Mouse (Mus musculus) neural tube, embryonic 15.5 days (tissue): Measurements from ENCODE around the gene E2f1. TPM values are rescaled to one million over a fixed set of nuclear protein-coding genes. Genes with fewer than 3 reads are reported as not detected.
A peak's percentile ranks its signal among the peaks of the same experiment; 100 is the strongest.

Experiments used
- ATAC-seq: fragments of 200-750 bp; cut with Nextera tagmentation; 2 replicates; pipeline ENCODE4 v1.8.0; 2017; ENCODE audit warnings: mild to moderate bottlenecking, moderate TSS enrichment, moderate library complexity; ENCODE audit not compliant: low FRiP score
- H3K27ac ChIP-seq: fragments of 300-500 bp; sonication (generic); replicated peaks from 2 replicates; pipeline ENCODE4 v1.5.1; 2015; ENCODE audit warnings: mild to moderate bottlenecking, inconsistent platforms
- H3K27me3 ChIP-seq: fragments of 300-500 bp; sonication (generic); replicated peaks from 2 replicates; pipeline ENCODE4 v1.6.1; 2015; ENCODE audit warnings: inconsistent platforms
- H3K36me3 ChIP-seq: fragments of 300-500 bp; sonication (generic); 2 replicates; pipeline ENCODE4 v1.6.1; 2015; ENCODE audit warnings: inconsistent platforms
- H3K4me1 ChIP-seq: fragments of 300-500 bp; sonication (generic); 2 replicates; pipeline ENCODE4 v1.6.1; 2015; ENCODE audit warnings: inconsistent platforms
- H3K4me2 ChIP-seq: fragments of 300-500 bp; sonication (generic); 2 replicates; pipeline ENCODE4 v1.6.1; 2015; ENCODE audit warnings: inconsistent platforms, mild to moderate bottlenecking, moderate library complexity
- H3K4me3 ChIP-seq: fragments of 300-500 bp; sonication (generic); replicated peaks from 2 replicates; pipeline ENCODE4 v1.5.1; 2015; ENCODE audit warnings: mild to moderate bottlenecking, inconsistent platforms
- H3K9ac ChIP-seq: fragments of 300-500 bp; sonication (generic); replicated peaks from 2 replicates; pipeline ENCODE4 v1.6.1; 2015; ENCODE audit warnings: mild to moderate bottlenecking, inconsistent platforms
- H3K9me3 ChIP-seq: fragments of 300-500 bp; sonication (generic); replicated peaks from 2 replicates; pipeline ENCODE4 v1.6.1; 2016; ENCODE audit warnings: inconsistent platforms
- WGBS: fragments of 180-500 bp; shearing (Covaris S2); methylation state at CpG from one replicate; pipeline ENCODE4 v1.1.7; 2015; ENCODE audit warnings: mixed read lengths; 5-methylcytosine and 5-hydroxymethylcytosine counted together
- polyA plus RNA-seq: library from polyadenylated mRNA; unstranded; fragments of >200 nt; fragmentation: Nextera tagmentation; extraction: Ambion mirVana; gene quantifications from 2 replicates; pipeline ENCODE4 v1.2.1, GENCODE M21; 2015

The E2f1 gene
- polyA plus RNA-seq, 1 experiment from 2014 or later = 3.4 TPM

- 75% methylated on average over 3 of the region's 3 CpGs for WGBS
- H3K4me3 ChIP-seq = no peak overlapping the region
- H3K36me3 ChIP-seq = no peaks in the 10 kb centered on the region
- no peak overlapping the region for H3K27ac ChIP-seq
- no peak for ATAC-seq
- H3K4me1 ChIP-seq = peaks cover 16% of the 10 kb centered on the region
- H3K9me3 ChIP-seq = no peaks in the 10 kb centered on the region
- no peak overlapping the region for H3K4me2 ChIP-seq
- H3K9ac ChIP-seq = no peak overlapping the region
- H3K27me3 ChIP-seq = no peaks in the 10 kb centered on the region
Observed at GRCm38 (mm10) chr2:154601324-154601723, 31.6 kb upstream of the E2f1 start.

- Histone ChIP-seq H3K36me3 (no peaks in the 10 kb centered on the region), H3K4me1 (peaks cover 16% of the 10 kb centered on the region), H3K4me3 (no peak overlapping the region), H3K9me3 (no peaks in the 10 kb centered on the region), H3K27ac (no peak overlapping the region), H3K9ac (no peak overlapping the region), H3K27me3 (no peaks in the 10 kb centered on the region), H3K4me2 (no peak overlapping the region)
- ATAC-seq = no peak
- 69% methylated on average over 6 of the region's 6 CpGs for WGBS
Observed at GRCm38 (mm10) chr2:154600586-154600985, 30.9 kb upstream of the E2f1 start.

- H3K27me3 ChIP-seq = no peaks in the 10 kb centered on the region
- no peak for ATAC-seq
- no peaks in the 10 kb centered on the region for H3K9me3 ChIP-seq
- H3K4me3 ChIP-seq = no peak overlapping the region
- no peaks in the 10 kb centered on the region for H3K4me1 ChIP-seq
- no peak overlapping the region for H3K4me2 ChIP-seq
- 84% methylated on average over 3 of the region's 3 CpGs for WGBS
- H3K9ac ChIP-seq = no peak overlapping the region
- H3K36me3 ChIP-seq = peaks cover 5% of the 10 kb centered on the region; the same call in 1 of the 2 replicates
- no peak overlapping the region for H3K27ac ChIP-seq
Observed at GRCm38 (mm10) chr2:154597399-154597798, 27.7 kb upstream of the E2f1 start.

GRCm38 (mm10) chr2:154595775-154596174, 26.1 kb upstream of the E2f1 start:
- ATAC-seq = no peak
- Histone ChIP-seq H3K9me3 (no peaks in the 10 kb centered on the region), H3K27me3 (no peaks in the 10 kb centered on the region), H3K36me3 (peaks cover 5% of the 10 kb centered on the region; the same call in 1 of the 2 replicates), H3K4me3 (no peak overlapping the region), H3K27ac (no peak overlapping the region), H3K4me2 (no peak overlapping the region), H3K9ac (no peak overlapping the region), H3K4me1 (no peaks in the 10 kb centered on the region)
- WGBS = 80% methylated on average over 5 of the region's 5 CpGs

- no peaks in the 10 kb centered on the region for H3K4me1 ChIP-seq
- 69% methylated on average over 3 of the region's 3 CpGs for WGBS
- ATAC-seq = no peak
- no peak overlapping the region for H3K9ac ChIP-seq
- no peaks in the 10 kb centered on the region for H3K27me3 ChIP-seq
- H3K36me3 ChIP-seq = peaks cover 5% of the 10 kb centered on the region; the same call in 1 of the 2 replicates
- H3K27ac ChIP-seq = no peak overlapping the region
- no peak overlapping the region for H3K4me2 ChIP-seq
- H3K4me3 ChIP-seq = no peak overlapping the region
- no peaks in the 10 kb centered on the region for H3K9me3 ChIP-seq
Observed at GRCm38 (mm10) chr2:154593025-154593424, 23.3 kb upstream of the E2f1 start.

GRCm38 (mm10) chr2:154591239-154591638, 21.5 kb upstream of the E2f1 start:
- H3K4me2 ChIP-seq = no peak overlapping the region
- WGBS = 88% methylated on average over 3 of the region's 3 CpGs
- H3K36me3 ChIP-seq = peaks cover 12% of the 10 kb centered on the region
- ATAC-seq = no peak
- H3K27ac ChIP-seq = no peak overlapping the region
- no peaks in the 10 kb centered on the region for H3K9me3 ChIP-seq
- no peak overlapping the region for H3K4me3 ChIP-seq
- no peak overlapping the region for H3K9ac ChIP-seq
- H3K27me3 ChIP-seq = no peaks in the 10 kb centered on the region
- no peaks in the 10 kb centered on the region for H3K4me1 ChIP-seq

- H3K36me3 ChIP-seq = peaks cover 12% of the 10 kb centered on the region
- H3K4me1 ChIP-seq = peaks cover 15% of the 10 kb centered on the region
- no peaks in the 10 kb centered on the region for H3K9me3 ChIP-seq
- 84% methylated on average over 4 of the region's 4 CpGs for WGBS
- no peak overlapping the region for H3K27ac ChIP-seq
- H3K9ac ChIP-seq = no peak overlapping the region
- H3K4me2 ChIP-seq = no peak overlapping the region
- no peak overlapping the region for H3K4me3 ChIP-seq
- no peaks in the 10 kb centered on the region for H3K27me3 ChIP-seq
- ATAC-seq = no peak
Observed at GRCm38 (mm10) chr2:154589051-154589450, 19.4 kb upstream of the E2f1 start.

- H3K9me3 ChIP-seq = no peaks in the 10 kb centered on the region
Observed at GRCm38 (mm10) chr2:154586405-154586804, 16.7 kb upstream of the E2f1 start.

GRCm38 (mm10) chr2:154584931-154585601, 15.4 kb upstream of the E2f1 start:
- H3K27me3 ChIP-seq = no peaks in the 10 kb centered on the region
- no peaks in the 10 kb centered on the region for H3K9me3 ChIP-seq
- H3K4me1 ChIP-seq = peaks cover 18% of the 10 kb centered on the region
- no peak overlapping the region for H3K27ac ChIP-seq
- H3K4me2 ChIP-seq = no peak overlapping the region
- 49% methylated on average over 17 of the region's 17 CpGs for WGBS
- ATAC-seq = no peak
- peaks cover 7% of the 10 kb centered on the region; the same call in 1 of the 2 replicates for H3K36me3 ChIP-seq
- H3K4me3 ChIP-seq = no peak overlapping the region
- no peak overlapping the region for H3K9ac ChIP-seq

More at GRCm38 (mm10) chr2:154586405-154586804, 16.7 kb upstream of the E2f1 start:
- no peak overlapping the region for H3K9ac ChIP-seq
- no peak for ATAC-seq
- H3K4me3 ChIP-seq = no peak overlapping the region
- H3K4me2 ChIP-seq = no peak overlapping the region
- peaks cover 18% of the 10 kb centered on the region for H3K4me1 ChIP-seq
- no peaks in the 10 kb centered on the region for H3K27me3 ChIP-seq
- 76% methylated on average over 5 of the region's 5 CpGs for WGBS
- H3K36me3 ChIP-seq = peaks cover 7% of the 10 kb centered on the region; the same call in 1 of the 2 replicates
- no peak overlapping the region for H3K27ac ChIP-seq

GRCm38 (mm10) chr2:154583906-154584872, 14.5 kb upstream of the E2f1 start:
- Histone ChIP-seq H3K9ac (no peak overlapping the region), H3K4me3 (no peak overlapping the region), H3K27ac (no peak overlapping the region), H3K27me3 (no peaks in the 10 kb centered on the region), H3K9me3 (no peaks in the 10 kb centered on the region), H3K36me3 (peaks cover 7% of the 10 kb centered on the region; the same call in 1 of the 2 replicates), H3K4me1 (peaks cover 18% of the 10 kb centered on the region), H3K4me2 (no peak overlapping the region)
- peak; percentile 67; the same call in 1 of the 2 replicates for ATAC-seq
- 43% methylated on average over 15 of the region's 15 CpGs for WGBS

GRCm38 (mm10) chr2:154581421-154581820, 11.7 kb upstream of the E2f1 start:
- no peak for ATAC-seq
- Histone ChIP-seq H3K4me3 (no peak overlapping the region), H3K27ac (no peak overlapping the region), H3K36me3 (0 out of 2 replicates have a peak, but pooled peaks cover under 1% of the 10 kb centered on the region), H3K4me2 (no peak overlapping the region), H3K9ac (no peak overlapping the region), H3K4me1 (peaks cover 30% of the 10 kb centered on the region), H3K27me3 (no peaks in the 10 kb centered on the region), H3K9me3 (no peaks in the 10 kb centered on the region)
- WGBS = 93% methylated on average over 1 of the region's 1 CpGs
